Mouse (Mus musculus): ENCODE results near the gene Hspb9.

Hspb9 gene

DNA sequence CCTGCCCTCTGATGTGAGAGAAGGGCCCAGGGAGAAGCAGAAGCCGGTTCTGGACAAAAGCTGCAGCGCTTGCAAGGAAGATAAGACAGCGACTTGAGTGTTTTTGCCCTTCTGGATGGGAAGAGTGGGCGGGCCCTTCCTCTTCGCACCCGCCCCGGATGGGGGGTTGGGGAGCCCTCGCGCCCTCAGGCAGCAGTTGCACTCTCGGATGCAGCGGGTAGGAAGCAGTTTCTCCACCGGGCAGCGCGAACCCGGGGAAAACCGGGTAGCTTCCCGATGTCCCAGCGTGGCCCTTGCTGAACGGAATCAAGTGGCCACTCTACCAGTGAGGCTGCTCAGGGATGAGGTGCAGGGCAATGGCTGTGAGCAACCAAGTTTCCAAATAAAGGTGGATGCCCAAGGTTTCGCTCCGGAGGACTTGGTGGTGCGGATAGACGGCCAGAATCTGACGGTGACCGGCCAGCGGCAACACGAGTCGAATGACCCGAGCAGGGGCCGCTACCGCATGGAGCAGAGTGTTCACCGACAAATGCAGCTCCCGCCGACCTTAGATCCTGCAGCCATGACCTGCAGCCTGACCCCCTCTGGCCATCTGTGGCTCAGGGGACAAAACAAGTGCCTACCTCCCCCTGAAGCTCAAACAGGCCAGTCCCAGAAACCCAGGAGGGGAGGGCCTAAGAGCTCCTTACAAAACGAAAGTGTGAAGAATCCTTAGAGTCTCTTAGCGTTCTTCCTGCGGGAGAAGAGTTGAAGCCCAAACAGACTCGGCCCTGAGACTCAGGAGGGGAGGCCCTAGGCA, at the start of gene Hspb9:
Gene Hspb9 (plus strand): TSS at position 116 of the 799 bp plus-strand sequence.
- peak; percentile 36 for DNase-seq (ENCODE audit: low read depth, low spot score)

DNA sequence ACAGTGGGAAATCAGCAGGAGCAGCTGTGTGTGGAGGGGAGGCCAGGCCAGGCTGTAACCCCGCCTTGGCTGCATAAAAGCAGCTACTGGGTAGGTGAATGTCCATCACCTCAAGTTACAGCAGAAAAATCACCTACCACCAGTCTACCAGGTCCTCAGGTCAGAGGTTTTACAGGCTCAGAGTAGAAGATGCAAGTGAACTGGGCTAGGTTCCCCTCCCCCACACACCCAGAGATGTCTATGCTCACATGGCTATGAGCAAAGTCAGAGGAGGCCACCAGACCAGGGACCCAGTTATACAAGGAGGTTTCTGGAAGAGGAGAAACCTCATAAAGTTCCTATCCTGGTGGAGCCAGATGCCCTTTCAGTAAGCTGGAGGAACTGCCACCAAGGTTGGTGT, 42.6 kb upstream of the Hspb9 start:
- no peak for DNase-seq (ENCODE audit: low read depth, low spot score)

DNA sequence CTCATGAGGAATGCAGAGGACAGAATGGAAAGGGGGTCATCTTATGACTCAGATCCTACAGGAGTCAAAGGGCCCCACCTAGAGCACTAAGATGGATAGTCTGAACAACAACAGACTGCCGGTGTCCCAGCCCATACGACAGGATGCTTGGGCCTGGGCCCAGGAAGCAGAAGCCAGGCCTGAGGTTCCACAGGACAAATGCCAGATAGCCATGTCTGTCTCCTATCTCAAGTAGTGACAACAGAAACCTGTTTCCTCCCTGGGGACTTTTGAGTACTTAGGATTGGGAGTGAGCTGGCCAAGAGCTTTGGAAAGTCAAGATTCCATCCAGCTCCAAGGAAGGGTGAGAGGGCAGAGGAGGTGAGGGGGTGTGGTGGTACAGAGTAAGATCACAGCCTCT, 41.7 kb upstream of the Hspb9 start:
- DNase-seq (ENCODE audit: low read depth, low spot score): no peak

DNA sequence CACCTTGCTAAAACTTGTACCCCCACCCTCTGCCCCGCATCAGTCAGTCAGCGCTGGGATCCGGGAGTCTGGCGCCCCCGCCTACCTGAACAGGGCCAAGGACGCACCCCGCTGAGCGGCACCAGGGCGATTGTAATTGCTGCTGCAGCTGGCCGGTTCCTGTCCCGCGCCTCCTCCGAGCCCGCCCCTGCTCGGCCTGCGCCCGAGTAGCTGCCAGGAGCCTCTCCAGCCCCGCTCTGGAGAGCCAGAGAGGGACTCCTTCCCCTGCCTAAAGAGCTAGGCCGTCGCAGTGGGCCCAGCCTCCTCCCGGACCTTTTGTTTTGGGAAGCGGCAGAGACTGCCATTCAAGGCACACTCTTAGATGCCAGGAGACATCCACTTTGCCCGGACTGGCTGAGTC, 40.5 kb upstream of the Hspb9 start:
- no peak for DNase-seq (ENCODE audit: low read depth, low spot score)

DNA sequence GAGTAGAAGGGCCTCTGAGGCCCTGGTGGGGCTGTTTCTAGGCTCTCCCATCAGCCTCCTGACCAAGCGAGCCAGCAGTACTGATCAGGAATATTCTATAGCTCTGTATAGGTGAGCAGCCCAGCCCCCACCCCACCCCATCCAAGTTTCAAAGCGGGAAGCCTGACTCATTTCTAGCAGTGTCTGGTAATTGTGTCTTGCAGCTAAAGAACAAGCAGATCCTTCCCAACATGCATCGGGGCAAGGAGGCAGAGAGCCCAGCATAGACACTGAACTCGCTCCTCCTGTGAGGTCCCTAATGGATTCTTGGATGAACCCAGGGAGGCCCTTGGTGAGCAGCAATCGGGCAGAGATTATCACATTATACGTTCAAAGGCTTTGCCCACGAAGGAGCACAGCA, 35.8 kb upstream of the Hspb9 start:
- DNase-seq (ENCODE audit: low read depth, low spot score): no peak

DNA sequence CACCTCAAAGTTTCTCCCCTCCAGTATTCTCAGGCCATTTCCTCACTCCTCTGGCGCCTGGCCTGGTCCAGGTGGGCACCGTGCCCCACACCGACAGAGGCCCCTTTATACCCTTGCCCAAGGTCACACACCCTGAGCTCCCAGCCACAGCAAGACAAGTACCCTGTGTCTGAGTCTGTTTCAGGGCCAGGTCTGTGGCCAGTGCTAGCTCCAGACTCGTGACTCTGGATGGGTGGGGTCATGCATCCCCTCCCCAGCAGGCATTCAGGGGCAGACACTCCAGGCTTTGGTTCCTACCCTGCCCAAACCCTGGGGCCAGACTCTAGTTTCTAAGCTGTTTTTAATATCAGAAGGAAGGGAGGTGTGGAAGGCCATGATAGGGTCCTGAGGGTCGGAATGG, 31.8 kb upstream of the Hspb9 start:
- DNase-seq (ENCODE audit: low read depth, low spot score): no peak

DNA sequence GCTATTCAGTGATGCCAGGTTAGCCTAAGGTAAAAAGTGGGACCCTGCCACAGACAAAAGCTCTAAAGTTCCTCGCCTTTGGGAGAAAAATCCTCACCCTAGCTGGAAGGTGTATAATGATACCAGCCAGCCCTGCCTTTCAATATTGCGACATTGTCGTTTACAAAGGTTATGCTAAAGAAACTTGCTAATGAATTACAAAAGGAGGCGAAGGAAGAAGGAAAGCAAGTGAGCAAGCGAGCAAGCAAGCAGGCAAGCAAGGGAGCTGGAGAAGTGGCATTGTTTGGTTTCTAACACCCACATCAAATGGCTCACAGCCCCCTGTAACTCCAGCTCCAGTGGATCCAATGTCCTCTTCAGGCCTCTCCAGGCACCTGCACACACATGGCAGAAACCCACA, 31.1 kb upstream of the Hspb9 start:
- DNase-seq (ENCODE audit: low read depth, low spot score): no peak

DNA sequence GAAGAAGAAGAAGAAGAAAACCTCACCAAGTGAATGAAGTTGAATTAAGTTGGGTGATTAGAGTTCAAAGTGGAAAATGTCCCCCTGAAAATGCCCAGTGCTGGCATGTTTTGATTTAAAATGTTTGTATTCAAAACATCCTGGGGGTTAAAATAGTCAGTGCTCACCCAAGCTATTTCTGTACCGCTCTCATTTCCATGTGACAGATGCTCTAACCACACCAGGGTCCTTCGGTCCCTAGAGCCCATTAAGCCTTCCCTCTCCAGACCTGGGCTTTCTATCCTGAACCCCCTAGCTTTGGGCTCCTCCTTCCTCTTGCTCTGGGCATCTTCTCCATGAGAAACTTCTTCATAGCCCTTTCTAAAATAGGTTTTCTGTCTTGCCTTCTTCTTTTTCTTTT, 29.6 kb upstream of the Hspb9 start:
- DNase-seq (ENCODE audit: low read depth, low spot score): no peak

DNA sequence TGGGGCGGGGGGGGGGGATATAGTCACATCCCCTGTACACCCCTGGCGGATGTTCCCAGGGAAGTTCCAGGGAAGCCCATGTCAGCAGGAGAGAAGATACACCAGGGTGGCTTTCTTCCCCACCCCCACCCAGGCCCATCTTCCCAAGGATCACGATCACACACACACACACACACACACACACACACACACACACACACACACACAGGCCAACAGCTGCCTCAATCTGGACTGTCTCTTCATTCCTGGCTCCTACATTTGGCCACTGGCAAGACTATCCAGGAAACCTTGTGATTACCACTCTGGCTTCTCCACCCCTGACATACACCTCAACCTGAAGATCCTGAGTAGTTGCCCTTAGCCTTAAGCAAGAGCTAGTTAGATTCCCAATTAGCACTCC, 28.3 kb upstream of the Hspb9 start:
- no peak for DNase-seq (ENCODE audit: low read depth, low spot score)

DNA sequence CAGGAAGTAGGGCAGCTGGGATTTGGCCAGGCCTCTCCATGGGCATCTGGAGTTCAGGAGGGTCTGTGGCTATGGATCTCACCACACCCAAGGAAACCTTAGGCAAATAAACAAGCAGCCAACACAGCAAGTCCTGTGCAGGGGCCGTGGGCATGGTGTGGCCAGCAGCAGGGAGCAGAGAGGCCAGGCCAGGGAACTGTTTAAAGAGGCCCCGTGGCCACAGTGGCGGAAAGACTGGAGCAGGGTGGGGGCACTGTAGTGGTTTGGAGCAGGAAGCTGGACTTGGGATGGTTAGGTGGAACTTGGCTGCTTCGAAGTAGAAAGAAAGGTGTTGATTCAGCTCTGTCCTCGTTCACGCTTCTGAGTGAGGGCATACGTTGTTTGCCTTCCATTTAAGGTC, 26.4 kb upstream of the Hspb9 start:
- DNase-seq (ENCODE audit: low read depth, low spot score): no peak

DNA sequence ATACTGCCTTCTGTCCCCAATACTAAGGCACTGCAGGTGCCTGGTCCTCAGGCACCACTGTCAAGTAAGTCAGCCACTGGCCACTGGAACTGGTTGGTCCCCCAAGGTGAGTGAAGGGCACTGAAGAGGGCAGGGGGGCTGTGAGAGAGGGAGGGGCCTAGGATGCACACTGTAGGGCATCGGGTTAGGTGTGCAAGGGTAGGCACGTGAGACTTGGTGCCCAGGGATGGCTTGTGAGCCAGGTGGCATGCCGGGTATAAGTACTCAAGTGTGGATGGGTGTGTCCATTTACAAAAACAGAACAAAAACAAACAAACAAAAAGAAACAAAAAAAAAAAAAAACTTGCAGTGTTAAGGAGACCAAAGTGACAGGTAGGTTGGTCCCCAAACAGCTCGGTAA, 25.2 kb upstream of the Hspb9 start:
- DNase-seq (ENCODE audit: low read depth, low spot score): no peak

DNA sequence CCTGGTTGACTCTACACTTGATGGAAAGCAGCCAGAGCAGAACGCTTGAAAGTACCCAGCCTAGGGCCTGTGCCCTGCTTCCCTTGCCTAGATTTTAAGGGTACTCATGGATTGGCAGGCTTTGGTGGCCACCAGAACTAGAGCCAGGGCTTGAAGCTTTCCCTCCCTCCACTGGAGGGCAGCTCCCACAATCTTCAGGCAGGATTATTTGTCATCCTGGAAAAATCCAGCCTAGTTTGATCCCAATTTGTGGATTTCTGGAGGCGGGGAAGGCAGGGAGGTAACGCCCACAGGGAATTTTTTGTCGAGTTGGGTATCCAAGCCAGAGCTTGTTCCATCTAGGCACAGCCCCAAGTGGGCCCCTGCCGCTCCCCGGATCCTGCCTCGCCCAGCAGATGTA, 23.3 kb upstream of the Hspb9 start:
- DNase-seq (ENCODE audit: low read depth, low spot score): no peak

DNA sequence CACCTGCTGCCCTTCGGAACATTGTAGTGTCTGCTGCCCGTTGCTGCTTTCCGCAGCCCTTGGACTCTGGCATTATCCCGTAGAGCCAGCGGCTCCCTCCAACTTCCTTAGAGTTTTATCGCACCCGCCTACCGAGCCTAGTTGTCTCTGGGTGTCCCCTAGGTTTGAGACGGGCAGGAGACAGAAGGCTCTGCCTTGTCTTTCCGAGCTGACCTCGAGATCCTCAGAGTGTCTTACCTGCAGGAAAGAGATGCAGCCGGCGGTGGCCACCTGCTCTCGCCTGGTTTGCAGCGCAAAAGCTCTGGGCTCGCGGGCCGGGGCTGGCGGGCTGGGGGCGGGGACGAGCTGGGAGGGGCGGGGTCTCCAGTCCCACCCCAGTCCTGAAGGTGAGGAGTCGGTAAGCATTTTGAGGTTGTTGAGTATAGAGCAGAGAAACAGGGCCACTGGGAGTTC, 21.5 kb upstream of the Hspb9 start, which contains the start of gene Zfp385c:
Gene Zfp385c (minus strand): TSS at position 292 of the 453 bp plus-strand sequence.
- no peak for DNase-seq (ENCODE audit: low read depth, low spot score)

DNA sequence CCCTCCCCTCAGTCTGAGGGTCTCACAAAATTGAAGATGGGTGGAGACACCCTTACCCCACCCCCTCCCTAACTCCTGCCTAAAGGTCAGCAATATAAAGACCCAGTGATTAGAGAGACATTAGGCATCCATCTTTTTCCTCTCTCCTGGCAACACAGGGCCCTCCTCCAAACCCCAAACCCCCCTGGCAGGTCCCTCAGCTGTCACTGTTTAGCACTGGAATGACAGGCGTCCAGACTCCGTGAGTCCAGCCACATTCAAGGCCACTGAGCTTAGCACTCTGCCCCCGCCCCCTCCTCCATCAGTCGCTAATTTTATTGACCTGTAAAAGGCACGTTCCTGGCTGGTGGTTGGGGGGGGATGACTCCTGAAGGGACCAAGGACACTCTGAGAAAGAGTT, 20.5 kb upstream of the Hspb9 start:
- no peak for DNase-seq (ENCODE audit: low read depth, low spot score)

DNA sequence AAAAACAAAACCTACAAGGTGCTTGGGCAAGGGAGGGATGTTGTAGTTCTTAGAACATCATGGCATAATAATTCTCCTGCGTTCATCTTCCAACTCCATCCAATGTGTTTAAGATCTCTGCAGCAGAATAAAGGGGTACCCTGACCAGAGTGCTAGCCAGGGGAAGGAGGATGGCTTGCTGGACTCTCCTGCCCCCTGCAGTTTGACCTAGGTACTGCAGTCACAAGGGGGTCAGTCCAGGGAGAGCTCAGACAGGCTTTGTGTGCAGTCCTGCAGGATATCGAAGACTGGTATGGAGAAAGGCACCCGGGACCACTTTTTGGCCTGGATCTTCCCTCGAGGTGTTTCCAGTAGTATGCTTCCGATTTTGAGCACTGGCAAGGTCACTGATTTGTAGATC, 18.7 kb upstream of the Hspb9 start:
- DNase-seq (ENCODE audit: low read depth, low spot score): no peak

DNA sequence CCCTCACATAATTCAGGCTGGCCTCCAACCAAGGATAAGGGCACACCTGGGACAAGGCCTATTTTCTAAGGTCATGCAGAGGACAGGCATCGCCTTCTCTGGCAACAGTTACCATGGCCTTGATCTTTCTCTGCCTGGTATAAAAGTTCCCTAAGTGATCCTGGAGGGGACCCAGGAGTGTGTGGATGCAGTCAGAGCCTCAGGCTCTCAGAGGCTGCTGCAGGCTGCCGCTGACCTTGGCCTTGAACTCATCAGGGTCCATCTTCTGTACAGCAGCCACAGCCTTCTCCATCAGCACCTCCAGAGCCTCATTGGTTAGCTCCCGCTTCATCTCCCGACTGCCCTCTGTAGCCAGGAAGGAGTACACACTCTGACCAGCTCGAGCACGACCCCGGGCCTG, 15.7 kb upstream of the Hspb9 start:
- no peak for DNase-seq (ENCODE audit: low read depth, low spot score)

DNA sequence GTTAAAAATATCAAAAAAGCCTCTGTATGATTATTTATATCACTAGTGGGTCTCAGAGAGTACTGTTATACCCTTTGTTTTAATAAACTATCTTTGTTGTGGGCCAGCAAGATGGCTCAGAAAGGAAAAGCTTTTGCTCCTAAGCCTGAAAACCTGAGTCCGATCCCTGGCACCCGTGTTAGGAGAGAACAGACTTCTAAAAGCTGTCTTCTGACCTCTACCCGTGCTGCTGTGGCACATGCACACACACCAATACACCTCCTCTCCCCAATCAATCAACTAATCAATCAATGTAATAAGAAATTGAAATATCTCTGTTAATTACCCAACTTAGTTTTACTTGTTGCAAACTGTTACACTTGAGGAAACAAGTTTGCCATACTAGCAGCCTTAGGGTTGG, 12.9 kb upstream of the Hspb9 start:
- DNase-seq (ENCODE audit: low read depth, low spot score): no peak

DNA sequence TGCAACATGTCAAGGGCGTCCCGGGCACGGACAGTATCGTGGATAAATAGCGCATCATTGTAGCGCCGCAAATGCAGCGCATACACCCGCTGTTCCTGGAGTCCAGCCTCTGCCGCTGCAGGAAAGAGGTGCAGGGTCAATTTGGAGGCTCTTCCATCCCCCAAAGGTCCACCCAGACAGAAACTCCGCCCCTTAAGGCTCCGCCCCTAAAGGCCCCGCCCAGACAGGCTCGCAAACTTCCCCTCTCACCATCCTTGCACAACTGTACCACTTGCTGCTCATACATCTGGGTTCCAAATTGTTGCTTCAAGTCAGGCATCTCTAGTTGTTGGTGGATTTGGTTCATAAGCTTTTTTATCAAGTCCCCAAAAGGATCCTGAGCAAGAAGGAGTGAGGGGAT, 12.3 kb upstream of the Hspb9 start:
- DNase-seq (ENCODE audit: low read depth, low spot score): no peak

DNA sequence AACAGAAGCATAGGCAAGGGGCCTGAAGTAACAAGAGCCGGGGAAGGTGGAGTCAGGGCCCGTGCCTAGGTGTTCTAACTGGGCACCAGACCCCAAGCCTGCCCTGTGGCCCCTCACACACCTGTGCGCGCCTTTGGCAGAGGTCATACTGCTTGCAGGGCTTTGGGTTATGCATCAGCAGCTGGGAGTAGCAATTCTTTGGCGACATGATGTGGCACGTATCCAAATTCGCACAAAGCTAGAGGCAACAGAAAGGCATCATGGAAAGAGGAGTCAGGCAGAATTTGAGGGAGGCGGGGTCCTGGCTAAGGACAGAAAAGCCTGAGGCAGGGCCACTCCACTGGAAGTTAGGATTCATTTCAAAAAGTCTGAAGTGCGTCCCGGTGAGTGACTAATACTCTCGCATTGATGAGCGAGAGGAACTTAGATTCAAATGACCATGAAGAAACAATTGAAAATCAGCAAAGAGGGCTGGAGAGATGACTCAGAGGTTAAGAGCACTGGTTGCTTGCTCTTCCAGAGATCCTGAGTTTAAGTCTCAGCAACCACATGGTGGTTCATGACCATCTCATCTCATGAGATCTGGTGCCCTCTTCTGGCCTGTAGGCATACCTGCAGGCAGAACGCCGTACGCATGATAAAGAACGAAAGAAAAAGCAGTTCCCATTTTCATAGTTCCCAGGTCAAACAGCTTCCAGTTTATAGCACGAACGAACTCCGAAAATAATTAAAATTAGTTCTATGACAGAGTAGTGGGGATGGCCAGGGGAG, 11.4 kb upstream of the Hspb9 start:
- peak; percentile 56 for DNase-seq (ENCODE audit: low read depth, low spot score)

DNA sequence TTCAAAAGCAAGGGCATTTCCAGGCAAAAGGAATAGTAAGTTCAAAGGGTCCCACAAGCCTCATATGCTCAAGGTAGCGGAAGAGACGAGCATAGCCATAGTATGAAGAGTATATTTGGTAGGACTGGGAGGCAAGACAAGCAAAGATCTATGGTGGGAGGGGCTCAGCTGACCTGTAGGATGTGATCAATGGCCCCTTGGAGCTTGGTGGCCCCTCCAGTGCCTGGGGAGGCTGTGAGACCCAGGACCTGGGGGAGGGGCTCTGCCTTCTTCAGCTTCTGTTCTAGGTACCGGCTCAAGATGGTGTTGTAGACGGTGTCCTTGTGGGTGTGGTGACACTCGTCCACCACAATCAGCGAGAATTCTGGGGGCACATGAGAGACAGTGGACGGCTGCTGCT, 10.7 kb upstream of the Hspb9 start:
- DNase-seq (ENCODE audit: low read depth, low spot score): no peak

DNA sequence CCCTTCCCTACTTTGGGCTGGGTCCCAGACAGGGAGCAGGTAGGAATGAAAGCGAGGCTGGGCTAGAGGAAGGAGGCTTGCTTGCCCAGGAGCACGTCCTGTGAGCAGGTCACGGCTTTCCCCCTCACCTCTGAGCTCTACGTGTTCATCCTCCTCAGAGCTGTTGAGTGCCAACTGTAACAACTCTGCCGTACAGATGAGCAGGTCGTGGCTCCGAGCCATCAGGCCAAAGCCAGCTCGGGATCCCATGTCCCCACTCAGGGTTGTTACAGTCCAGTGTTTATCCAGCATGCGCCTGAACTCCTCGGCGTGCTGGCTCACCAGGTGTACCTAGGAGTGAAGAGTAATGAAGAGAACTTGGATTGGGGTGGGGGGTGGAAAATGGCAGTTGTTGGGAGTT, 10.3 kb upstream of the Hspb9 start:
- DNase-seq (ENCODE audit: low read depth, low spot score): no peak

DNA sequence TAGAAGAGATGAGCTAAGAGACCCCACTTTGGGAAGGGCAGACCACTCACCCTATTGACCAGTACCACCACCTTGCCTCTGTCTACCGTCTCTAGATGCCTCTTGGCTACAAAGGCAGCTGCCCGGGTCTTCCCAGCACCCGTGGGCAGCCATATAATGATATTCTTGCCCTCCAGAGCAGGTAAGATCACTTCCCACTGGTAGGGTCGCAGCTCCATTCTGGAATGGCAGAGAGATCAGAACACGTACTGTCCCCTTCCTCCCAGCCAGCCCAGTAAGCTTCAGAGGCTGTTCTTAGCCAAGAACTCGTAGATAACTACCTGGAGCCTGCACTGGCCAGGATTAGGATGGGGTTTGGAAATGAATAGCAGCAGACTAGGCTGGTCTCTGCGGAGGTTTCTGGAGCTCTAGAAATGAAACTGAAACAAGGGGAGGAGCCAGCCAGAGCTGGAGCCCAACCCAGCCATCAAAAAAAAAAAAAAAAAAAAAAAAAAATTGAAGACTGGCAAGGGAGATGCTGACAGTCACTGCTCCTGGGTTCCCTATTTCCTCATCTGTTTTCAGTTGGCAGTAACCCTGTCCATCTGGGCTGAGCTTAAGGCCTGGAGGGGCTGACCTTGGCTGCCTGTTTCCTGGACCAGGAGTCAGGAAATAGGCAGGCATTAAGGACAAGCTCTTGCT, 9.7 kb upstream of the Hspb9 start, which contains the start of gene Dhx58:
Gene Dhx58 (minus strand): TSS at position 421 of the 681 bp plus-strand sequence.
- no peak for DNase-seq (ENCODE audit: low read depth, low spot score)
